Mouse (Mus musculus) adrenal gland, postnatal 36 days (tissue): ENCODE results near the gene Epha7. TPM values are rescaled to one million over a fixed set of nuclear protein-coding genes. Genes with fewer than 3 reads are reported as not detected.

Source experiments
- DNase-seq, 2 experiments: peaks; one replicate each; pipeline ENCODE4 v3.0.0; 2021; ENCODE audit warnings: mixed read lengths in 1 of 2
- total RNA-seq, 2 experiments: library from RNA; stranded (reverse); gene quantifications; 2 replicates each; pipeline ENCODE4 v1.2.3; 2021

Epha7 gene
- total RNA-seq, 2 experiments from 2014 or later: 2.0 to 2.9 TPM

DNA sequence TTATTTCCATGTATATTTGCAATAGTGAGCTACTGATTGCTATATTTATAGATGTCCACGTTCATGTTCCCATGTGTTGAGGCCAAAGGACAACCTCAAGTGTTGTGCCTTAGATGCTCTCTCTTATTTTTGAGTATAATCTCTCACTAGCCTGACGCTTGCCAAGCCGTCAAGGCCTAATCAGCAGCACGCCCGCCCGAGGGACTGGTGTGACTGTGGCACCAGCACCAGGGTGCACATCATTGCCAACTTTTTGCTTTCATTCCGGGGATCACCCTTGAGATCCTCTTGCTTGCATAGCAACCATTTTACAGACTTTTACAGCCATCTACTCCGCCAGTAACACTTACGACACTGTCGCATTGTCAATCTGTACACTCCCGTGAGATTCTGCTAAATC lies 86.9 kb downstream of the Epha7 start:
- DNase-seq: no peak

DNA sequence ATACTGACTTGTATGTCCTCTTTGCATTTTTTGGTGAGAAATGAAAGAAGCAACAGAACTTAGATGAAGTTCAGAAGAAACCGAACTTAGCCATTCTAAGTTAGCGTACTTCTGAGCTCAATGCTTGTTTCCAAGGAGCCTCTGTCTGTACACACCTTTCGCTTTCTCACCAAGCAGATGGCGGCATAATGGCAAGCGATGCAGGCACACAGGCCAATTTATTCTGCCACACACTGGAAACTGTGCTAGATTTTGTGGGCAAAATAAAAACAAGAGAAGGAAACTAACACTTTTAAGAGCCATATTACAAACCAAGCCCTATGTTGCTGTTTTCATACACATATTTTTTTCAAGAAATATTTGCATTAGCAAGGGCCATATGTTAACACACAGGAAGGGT lies 88.6 kb downstream of the Epha7 start:
- no peak for DNase-seq

DNA sequence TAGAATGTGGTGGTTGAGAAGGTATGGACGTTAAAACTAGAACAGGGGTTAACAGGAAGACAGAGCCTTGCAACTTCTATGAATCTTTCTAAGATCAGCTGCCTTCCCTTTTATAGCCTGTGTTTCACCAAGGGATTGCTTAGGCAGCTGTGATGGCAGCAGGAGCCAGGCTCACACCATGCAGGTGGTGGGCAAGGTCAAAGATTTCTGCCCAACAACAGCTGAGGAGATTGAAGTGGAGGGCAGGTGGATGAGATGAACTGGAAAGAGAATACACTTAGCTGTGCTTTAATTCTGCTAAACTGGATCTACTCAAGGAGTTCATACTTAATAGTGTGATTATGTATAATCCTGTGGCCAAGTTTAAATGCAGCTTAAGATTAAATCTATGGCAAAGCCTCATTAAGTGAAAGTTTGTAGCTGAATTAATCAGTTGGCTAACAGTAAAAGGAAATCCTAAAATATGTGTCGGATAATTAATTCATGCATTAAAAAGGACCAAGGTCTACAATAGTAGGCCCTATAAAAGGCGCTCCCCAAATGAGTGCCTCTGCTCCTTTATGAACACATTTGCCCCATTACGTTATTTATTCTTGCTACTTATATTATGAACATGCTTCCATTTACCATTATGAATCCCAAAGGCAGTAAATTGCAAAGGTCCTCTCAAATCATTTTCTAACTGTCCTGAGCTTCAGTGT lies 89.2 kb downstream of the Epha7 start:
- DNase-seq: no peak

DNA sequence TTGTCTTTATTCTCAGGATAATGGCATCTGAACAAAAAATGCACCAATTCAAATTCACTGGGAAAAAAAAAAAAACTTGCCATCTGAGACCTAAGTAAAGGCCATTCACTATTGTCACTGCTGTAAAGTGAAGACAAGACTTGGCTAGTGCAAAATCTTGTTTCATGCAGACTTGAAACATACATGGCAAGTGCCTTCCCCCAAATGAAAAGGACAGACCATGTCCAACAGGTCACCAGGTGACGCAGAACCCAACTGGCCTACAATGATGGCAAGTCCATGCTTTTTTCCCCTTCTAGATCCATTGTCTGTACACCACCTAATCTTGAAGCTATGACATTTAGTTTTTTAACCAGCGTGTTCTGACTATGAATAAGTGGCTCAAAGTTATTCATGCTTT lies 94.1 kb downstream of the Epha7 start:
- no peak for DNase-seq

DNA sequence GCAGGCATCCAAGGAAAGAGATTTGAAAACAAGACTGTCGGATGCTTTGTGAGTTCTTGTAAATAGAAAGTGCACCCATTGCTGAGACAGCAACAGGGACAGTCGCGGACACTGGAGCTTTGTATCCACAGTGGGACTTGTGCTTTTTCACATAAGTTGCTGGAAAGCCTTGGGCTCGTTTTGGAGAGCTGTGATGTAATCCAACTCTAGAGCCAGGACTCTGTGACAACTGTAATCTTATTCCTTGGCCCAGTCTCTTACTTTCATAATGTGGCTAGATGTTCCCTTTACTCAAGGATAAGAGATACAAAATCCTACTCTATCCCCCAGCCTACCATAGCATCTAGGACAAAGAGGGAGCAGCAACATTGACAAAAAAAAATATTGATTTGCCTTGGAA lies 97.2 kb downstream of the Epha7 start:
- no peak for DNase-seq

DNA sequence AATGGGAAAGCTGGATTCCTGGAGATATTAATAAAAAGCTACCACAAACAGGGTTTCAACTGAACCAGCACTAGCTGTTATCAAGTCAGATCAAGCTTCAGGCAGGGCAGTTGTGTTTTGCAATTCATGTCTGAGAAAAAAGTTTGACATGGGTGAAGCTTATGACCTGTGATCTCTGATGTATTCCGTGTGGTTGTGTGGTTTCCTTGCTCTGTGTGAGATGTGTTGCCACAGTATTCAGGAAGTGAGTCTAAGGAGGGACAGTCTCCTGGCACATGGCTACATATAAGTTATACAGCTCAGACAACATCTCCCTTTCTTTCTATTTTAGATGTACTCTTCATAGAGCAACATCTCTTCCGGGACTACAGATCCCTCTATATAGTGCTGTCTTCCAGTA lies 99.1 kb downstream of the Epha7 start:
- DNase-seq: no peak

DNA sequence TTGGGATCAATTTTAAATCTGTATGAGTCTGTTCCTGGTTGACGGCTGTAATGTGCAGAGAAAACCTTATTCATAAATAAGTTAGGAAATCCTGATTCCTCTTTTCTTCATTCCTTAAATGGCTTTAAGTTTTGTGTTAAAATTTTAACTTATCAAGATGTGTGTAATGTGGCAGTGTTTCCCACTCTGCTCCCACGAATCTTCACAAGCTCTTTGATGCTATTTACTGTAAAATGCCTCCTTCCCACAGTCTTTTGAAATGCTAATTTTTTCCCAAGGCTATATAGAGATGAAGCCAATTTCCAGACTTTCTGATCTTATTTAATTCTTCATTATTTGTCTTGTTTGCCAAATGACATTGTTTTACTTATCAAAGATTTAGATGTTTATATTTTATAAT lies 100.7 kb downstream of the Epha7 start:
- DNase-seq: no peak

DNA sequence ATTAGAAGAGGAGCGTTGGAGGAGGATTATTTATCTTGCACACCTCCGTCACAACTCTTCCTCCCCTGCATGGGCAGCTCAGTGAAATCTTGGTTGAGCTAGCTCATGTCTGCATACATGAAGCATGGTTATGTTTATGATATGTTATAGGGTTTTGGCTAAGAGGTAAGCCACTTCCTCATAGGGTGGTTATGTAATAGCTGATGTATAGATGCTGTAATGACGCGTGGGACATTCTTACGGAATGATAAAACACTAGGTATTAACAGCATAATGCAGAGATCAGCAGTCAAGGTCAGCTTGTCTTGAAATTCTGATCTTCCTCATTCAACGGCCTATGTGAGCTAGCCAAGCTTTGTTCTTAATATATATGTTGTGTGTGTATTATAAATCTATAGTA lies 107.7 kb downstream of the Epha7 start:
- DNase-seq: no peak

DNA sequence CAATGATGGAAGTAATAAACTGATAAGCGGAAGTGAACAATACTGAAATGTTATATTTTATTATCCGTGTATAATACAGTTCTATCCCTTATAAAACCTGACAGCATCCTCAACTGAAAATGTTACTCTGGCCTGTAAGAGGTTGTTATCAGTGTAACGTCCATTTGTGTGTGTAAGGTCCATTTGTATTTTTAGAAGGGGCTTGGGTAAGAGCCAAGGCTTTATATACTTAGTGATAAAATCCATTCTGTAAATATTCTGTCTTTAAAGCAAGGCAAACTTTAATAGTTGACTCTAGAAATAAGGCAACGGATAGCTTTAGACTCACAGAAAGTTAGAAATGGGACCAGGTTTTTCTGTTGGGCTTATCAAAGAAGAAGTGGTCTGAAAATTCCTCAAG lies 113.1 kb downstream of the Epha7 start:
- DNase-seq: no peak

DNA sequence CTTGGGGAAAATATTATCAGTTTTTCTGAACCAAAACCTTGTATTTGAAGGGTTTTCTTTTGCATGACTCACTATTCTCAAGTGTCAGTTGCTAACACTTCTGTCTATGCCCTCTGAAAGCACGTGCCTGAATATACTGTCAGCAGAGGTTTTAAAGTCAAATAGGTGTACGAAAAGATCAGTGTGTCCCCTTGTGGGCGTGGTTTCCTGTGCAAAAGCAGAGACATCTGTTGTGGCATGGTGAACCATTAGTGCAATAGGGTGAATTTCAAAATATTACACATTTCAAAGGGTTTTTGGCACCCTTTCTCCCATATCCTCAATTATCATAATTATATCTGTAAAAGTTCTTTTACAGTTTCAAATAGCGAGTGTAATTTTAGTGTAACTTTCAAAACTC lies 120.5 kb downstream of the Epha7 start:
- DNase-seq: no peak

DNA sequence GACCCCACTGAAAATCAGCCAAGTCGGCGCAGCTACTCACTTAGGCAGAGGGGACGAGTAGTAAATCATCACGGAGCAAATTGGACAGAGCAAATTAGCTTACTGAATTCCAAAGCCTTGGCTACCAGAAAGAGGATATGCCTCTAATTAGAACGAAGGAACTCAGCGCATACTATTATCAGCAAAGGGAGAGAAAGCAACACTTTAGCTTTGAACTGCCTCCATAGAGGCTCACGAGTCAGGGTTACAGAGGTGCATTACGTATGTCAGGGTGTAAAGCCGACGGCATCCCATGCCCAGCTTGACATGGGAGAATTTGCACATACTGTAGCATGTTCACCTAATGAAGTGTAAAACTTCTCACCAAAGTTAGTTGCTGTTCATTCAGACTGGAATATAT lies 121.9 kb downstream of the Epha7 start:
- DNase-seq: no peak

DNA sequence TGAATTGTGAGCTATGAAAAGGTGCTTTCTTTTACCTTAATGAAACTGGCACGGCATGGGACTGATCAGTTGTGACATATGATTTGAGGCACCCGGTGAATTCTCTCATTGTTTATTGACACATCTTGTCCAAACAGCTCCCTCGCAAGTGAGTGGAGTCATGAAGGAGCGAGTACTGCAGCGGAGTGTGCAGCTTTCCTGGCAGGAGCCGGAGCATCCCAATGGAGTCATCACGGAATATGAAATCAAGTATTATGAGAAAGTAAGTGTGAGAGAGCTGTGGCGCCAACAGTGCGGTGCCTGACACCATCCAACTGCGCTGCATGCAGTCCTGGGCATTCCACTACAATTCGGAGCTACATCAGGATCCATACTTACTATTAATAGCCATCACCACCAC lies 122.6 kb downstream of the Epha7 start:
- no peak for DNase-seq

DNA sequence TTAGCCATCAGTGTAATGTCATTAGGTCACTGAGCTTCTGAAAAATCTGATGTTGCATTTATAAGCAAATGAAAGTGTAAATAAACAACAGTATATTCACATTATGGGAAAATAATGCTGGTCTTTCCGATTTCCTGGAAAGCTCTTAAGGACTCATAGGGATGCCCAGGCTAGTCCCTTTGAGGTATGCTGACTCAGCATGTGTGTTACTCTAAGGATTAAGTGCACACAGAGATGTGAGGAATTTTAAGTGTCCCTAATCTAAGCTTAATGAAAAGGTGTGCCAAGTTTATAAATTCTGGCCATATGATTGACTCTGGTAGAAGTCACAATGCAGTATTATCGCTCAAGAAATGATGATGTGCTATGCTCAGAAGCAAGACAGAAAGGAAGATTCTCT lies 127.8 kb downstream of the Epha7 start:
- DNase-seq: no peak

DNA sequence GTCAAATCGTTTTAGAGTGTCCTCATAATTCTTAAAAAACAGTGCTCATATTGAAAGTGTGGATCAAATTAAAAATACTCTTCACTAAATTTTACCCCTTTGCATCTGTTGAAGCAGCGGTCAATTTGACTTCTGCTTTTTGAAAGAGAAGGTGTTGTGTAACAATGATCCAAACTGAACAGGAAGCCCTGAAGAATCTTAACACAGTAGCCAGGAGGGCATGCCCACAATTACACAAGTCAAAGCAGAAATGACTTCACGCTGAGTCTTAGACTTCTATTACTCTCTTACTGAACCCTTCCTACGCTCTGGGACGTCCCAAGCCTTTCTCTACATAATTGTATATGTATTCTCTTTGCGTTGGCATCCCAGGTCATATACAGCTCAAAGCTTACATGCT lies 131.3 kb downstream of the Epha7 start:
- DNase-seq: no peak

DNA sequence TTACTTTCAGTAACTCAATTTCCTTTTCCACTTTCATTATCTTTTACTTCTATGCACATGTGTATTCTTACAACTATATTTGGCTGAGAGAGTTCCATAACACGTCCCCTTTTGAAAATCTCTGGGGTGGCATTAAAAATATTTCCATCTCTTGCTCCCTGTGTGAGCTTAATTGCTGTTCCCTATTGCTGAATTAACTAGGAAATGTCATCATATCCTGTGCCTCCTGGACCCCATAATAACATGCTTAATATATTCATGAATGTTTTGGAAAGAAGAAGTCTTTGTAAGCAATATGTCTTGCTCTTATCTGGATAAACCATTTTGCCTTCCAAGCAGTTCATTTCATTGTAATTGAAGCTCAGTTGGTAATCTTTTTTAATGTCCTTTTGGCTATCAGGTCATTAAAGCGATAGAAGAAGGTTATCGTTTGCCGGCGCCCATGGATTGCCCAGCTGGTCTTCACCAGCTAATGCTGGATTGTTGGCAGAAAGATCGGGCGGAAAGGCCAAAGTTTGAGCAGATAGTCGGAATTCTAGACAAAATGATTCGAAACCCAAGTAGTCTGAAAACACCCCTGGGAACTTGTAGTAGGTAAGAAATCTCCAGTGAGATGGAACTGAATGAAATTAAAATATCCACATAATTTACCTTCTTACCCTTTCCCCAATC lies 148.1 kb downstream of the Epha7 start:
- no peak for DNase-seq

DNA sequence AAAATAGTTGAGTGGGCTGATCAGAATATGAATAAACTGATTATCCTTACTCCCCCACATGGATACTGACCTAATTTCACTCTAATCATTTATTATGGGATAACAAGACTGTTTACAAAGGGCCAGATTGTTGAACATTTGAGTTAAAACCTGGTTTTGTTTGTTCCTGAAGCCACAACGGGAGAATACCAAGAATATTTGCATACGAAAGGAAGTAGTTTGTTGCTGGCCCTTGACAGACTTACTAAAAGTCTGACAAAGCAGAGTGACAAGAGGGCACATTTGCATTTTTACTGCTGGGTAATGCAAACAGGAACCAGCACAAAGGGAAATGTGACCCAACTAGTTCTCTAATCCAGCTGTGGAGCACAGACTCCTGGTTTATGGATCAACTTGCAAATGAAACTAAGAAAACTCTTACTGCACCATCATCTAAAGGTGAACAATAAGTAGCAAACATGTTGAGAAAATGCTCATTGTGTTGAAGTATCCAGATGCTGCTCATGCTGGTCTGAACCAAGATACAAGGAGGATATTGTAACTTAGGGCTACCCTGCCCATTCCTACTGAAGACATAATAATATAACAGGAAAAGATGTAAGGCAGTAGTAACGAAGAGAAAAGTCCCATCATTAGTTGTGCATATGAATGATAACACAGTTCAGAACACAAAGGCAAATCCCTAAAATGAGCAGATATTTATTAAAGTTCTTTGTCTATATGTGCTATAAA lies 154.8 kb downstream of the Epha7 start:
- no peak for DNase-seq

DNA sequence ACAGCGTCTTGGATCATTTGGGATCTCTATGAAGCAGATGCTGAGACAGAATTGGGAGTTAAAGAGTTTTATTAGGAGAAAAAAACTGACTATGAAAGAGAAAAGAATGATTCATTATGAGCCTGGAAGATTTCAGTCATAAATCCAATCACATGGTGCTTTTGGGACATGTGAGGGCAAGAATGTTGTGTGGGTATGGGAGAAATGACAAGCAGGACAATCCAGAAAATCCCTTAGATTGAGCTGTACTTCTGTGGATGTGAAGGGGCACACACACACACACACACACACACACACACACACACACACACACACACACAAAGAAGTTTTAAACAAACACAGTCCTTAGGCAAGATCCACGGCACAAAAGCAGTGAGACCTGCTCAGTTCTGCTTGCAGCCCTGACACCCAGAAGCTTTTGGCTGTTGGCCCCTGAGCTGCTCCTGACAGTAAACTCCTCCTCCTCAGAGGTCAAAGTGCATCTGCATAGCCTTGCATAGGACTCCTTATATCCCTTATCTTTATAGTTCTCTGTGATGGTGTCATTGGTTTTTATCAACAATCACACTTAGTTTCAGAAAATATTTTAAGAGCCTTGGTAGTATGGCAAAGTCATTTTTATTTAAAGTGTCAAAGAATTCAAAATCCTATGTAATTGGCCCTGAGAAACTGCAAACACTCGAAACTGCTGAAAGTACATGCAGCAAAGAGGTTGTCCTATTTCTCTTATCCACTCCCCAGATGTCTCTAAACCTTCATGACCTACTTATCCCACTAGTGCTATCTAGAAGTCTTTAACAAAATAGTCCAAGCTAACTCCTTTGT lies 185.7 kb downstream of the Epha7 start:
- no peak for DNase-seq

DNA sequence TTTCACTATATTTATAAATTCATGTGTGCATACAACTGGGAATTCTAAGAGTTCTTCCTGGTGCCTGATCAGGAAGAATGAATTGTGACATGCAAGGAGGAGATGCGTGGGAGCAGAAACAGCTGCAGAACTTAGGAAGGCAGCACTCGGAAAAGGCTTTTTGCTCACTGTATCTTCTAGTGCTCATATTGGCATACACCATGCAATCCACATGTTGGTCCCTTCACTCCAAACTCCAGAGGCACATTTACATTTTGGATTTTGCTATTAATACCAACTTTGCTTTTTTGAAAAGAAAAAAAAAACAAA lies 186.3 kb downstream of the Epha7 start:
- no peak for DNase-seq

DNA sequence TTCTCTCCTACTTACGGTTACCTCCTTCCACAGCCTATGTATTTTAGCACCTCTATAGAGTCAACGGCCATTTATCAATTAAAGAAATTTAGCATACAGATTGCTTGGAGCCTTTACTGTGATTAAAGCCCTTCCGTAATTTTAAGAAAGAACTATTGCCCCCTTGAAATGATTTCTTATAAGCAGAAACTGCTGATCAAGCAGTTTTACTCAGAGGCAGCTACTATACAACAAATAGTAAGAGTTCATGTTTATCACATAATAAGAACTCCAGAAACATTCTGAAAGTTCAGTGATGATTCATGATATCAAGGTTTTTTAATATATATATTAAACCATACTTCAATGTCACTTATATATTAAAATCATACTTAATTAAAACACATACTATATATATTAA lies 197.4 kb downstream of the Epha7 start:
- no peak for DNase-seq
